Mouse (Mus musculus): ENCODE data around the gene 1190005I06Rik. TPM values are rescaled to one million over a fixed set of nuclear protein-coding genes. Genes with fewer than 3 reads are reported as not detected.

Gene 1190005I06Rik
- polyA plus RNA-seq, 1 experiment = 2.6 TPM

DNA sequence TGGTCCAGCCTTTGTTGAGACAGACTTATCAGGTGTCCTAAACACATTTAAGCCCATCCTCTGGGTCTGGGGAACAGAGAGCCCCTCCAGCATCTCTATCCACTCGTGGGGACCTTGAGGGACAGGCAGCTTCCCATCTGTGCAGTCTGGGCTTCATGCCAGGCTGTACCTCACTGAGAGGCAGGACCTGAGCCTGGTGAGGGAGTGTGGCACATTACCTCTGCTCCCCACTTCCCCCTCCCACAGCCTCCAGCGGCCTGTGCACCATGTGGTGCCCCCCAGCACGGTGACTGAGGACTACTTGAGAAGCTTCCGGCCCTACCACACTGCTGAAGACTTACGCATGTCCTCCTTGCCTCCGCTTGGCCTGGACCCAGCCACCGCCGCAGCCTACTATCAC, 80.8 kb downstream of the 1190005I06Rik start:
- Histone ChIP-seq H3K79me2 (ENCODE audit: control insufficient read depth, insufficient read depth) (peaks cover 5% of the 10 kb centered on the region), H3K27me3 (ENCODE audit: control insufficient read depth, insufficient read depth, insufficient read length) (no peaks in the 10 kb centered on the region), H3K4me3 (ENCODE audit: insufficient read depth, poor library complexity, severe bottlenecking) (no peak overlapping the region), H3K36me3 (ENCODE audit: control insufficient read depth, insufficient read depth) (peaks cover 46% of the 10 kb centered on the region), H3ac (ENCODE audit: control insufficient read depth, insufficient read length, low read depth) (no peak overlapping the region), H3K79me3 (ENCODE audit: low read depth) (no peaks in the 10 kb centered on the region)
- TF ChIP-seq CTCF (IDR thresholded peaks at IDR 0.05; ENCODE audit: control insufficient read depth, insufficient read depth, insufficient read length) = no peak
- no peak for TF ChIP-seq MAX (IDR thresholded peaks at IDR 0.05)
- no peak for TF ChIP-seq FOSL1 (IDR thresholded peaks at IDR 0.05; ENCODE audit: insufficient read depth, low read length, poor library complexity, severe bottlenecking)
- TF ChIP-seq MYOD1 (IDR thresholded peaks at IDR 0.05; ENCODE audit: control insufficient read depth, insufficient read length, low read depth) = no peak
- no peak for TF ChIP-seq USF1 (IDR thresholded peaks at IDR 0.05; ENCODE audit: low read depth)
- TF ChIP-seq MYOG (IDR thresholded peaks at IDR 0.05; ENCODE audit: control insufficient read depth, extremely low read depth, insufficient read length) = no peak
- no peak for TF ChIP-seq CEBPB (IDR thresholded peaks at IDR 0.05; ENCODE audit: low read depth)

DNA sequence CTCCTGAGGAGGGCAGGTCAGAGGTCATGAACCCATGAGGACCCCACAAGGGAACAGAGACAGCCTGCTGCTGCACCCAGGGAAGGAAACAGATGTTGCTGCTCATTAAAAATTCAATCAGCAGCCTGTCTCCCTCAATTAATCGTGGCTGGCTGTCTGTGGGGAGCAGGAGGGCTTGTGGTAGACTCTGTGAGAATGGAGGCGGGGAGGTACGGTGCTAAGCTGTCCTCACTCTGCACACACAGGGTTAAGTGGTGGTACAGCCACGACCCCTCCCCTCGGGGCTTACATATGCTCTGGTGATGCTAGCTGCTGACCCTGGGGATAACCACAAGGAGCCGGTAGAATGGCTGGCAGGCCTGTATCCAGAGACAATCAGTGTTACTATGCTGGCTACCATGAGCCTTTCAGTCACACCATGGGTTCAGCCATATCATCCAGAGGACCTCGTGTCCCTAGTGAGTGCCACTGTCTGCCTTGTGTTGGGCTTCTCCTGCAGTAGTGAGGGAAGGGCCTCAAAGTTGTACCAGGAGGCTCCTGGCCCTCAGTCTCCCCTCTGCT, 82.2 kb downstream of the 1190005I06Rik start:
- Histone ChIP-seq H3ac (ENCODE audit: control insufficient read depth, insufficient read length, low read depth) (peak overlapping the region; percentile 43), H3K36me3 (ENCODE audit: control insufficient read depth, insufficient read depth) (peaks cover 35% of the 10 kb centered on the region), H3K27me3 (ENCODE audit: control insufficient read depth, insufficient read depth, insufficient read length) (no peaks in the 10 kb centered on the region), H3K79me3 (ENCODE audit: low read depth) (no peaks in the 10 kb centered on the region), H3K79me2 (ENCODE audit: control insufficient read depth, insufficient read depth) (peaks cover 13% of the 10 kb centered on the region), H3K4me3 (ENCODE audit: insufficient read depth, poor library complexity, severe bottlenecking) (no peak overlapping the region)
- TF ChIP-seq FOSL1 (IDR thresholded peaks at IDR 0.05; ENCODE audit: insufficient read depth, low read length, poor library complexity, severe bottlenecking) (no peak), USF1 (IDR thresholded peaks at IDR 0.05; ENCODE audit: low read depth) (no peak), CTCF (IDR thresholded peaks at IDR 0.05; ENCODE audit: control insufficient read depth, insufficient read depth, insufficient read length) (no peak), MAX (IDR thresholded peaks at IDR 0.05) (no peak)

GRCm38 (mm10) chr8:120563851-120564837, 83.3 kb downstream of the 1190005I06Rik start:
- H3K4me3 ChIP-seq (ENCODE audit: insufficient read depth, poor library complexity, severe bottlenecking) = no peak overlapping the region
- TF ChIP-seq USF1 (IDR thresholded peaks at IDR 0.05; ENCODE audit: low read depth) (no peak), CEBPB (IDR thresholded peaks at IDR 0.05; ENCODE audit: low read depth) (no peak), FOSL1 (IDR thresholded peaks at IDR 0.05; ENCODE audit: insufficient read depth, low read length, poor library complexity, severe bottlenecking) (peak; percentile 5), MAX (IDR thresholded peaks at IDR 0.05) (peak; percentile 68), MYOD1 (IDR thresholded peaks at IDR 0.05; ENCODE audit: control insufficient read depth, insufficient read length, low read depth) (peak; percentile 55)
- peaks cover 21% of the 10 kb centered on the region for H3K79me2 ChIP-seq (ENCODE audit: control insufficient read depth, insufficient read depth)
- H3K27me3 ChIP-seq (ENCODE audit: control insufficient read depth, insufficient read depth, insufficient read length) = no peaks in the 10 kb centered on the region
- H3K36me3 ChIP-seq (ENCODE audit: control insufficient read depth, insufficient read depth) = peaks cover 24% of the 10 kb centered on the region
- no peaks in the 10 kb centered on the region for H3K79me3 ChIP-seq (ENCODE audit: low read depth)
- peak overlapping the region; percentile 37 for H3ac ChIP-seq (ENCODE audit: control insufficient read depth, insufficient read length, low read depth)

- Histone ChIP-seq H3K79me3 (ENCODE audit: low read depth) (no peaks in the 10 kb centered on the region), H3K36me3 (ENCODE audit: control insufficient read depth, insufficient read depth) (peaks cover 16% of the 10 kb centered on the region), H3K4me3 (ENCODE audit: insufficient read depth, poor library complexity, severe bottlenecking) (no peak overlapping the region), H3ac (ENCODE audit: control insufficient read depth, insufficient read length, low read depth) (peak overlapping the region; percentile 46), H3K79me2 (ENCODE audit: control insufficient read depth, insufficient read depth) (peaks cover 26% of the 10 kb centered on the region), H3K27me3 (ENCODE audit: control insufficient read depth, insufficient read depth, insufficient read length) (no peaks in the 10 kb centered on the region)
- TF ChIP-seq MYOD1 (IDR thresholded peaks at IDR 0.05; ENCODE audit: control insufficient read depth, insufficient read length, low read depth) (peak; percentile 32), CEBPB (IDR thresholded peaks at IDR 0.05; ENCODE audit: low read depth) (no peak)
Observed at GRCm38 (mm10) chr8:120563348-120563724, 84.1 kb downstream of the 1190005I06Rik start.

- H3K79me3 ChIP-seq (ENCODE audit: low read depth) = no peaks in the 10 kb centered on the region
- H3K79me2 ChIP-seq (ENCODE audit: control insufficient read depth, insufficient read depth) = peaks cover 26% of the 10 kb centered on the region
- peaks cover 15% of the 10 kb centered on the region for H3K36me3 ChIP-seq (ENCODE audit: control insufficient read depth, insufficient read depth)
- H3ac ChIP-seq (ENCODE audit: control insufficient read depth, insufficient read length, low read depth) = peak overlapping the region; percentile 46
- no peak for TF ChIP-seq FOSL1 (IDR thresholded peaks at IDR 0.05; ENCODE audit: insufficient read depth, low read length, poor library complexity, severe bottlenecking)
- no peak for TF ChIP-seq CEBPB (IDR thresholded peaks at IDR 0.05; ENCODE audit: low read depth)
- TF ChIP-seq CTCF (IDR thresholded peaks at IDR 0.05; ENCODE audit: control insufficient read depth, insufficient read depth, insufficient read length) = no peak
- TF ChIP-seq MYOD1 (IDR thresholded peaks at IDR 0.05; ENCODE audit: control insufficient read depth, insufficient read length, low read depth) = no peak
- TF ChIP-seq USF1 (IDR thresholded peaks at IDR 0.05; ENCODE audit: low read depth) = no peak
- no peak for TF ChIP-seq MAX (IDR thresholded peaks at IDR 0.05)
- TF ChIP-seq MYOG (IDR thresholded peaks at IDR 0.05; ENCODE audit: control insufficient read depth, extremely low read depth, insufficient read length) = no peak
- H3K4me3 ChIP-seq (ENCODE audit: insufficient read depth, poor library complexity, severe bottlenecking) = no peak overlapping the region
- no peaks in the 10 kb centered on the region for H3K27me3 ChIP-seq (ENCODE audit: control insufficient read depth, insufficient read depth, insufficient read length)
Observed at GRCm38 (mm10) chr8:120562680-120563347, 84.6 kb downstream of the 1190005I06Rik start.

Measured in C2C12 (cell line).